Mouse (Mus musculus) heart, postnatal 0 days (tissue): Measurements from ENCODE around the gene Tspyl3.

Experiments used
- CTCF ChIP-seq: IDR thresholded peaks from 2 replicates; pipeline ENCODE4 v1.5.1; 2016; ENCODE audit warnings: antibody characterized with exemption, control low read depth, low read depth
- EP300 ChIP-seq: IDR thresholded peaks from 2 replicates; pipeline ENCODE4 v1.6.1; 2016; ENCODE audit warnings: antibody characterized with exemption, low read depth

DNA sequence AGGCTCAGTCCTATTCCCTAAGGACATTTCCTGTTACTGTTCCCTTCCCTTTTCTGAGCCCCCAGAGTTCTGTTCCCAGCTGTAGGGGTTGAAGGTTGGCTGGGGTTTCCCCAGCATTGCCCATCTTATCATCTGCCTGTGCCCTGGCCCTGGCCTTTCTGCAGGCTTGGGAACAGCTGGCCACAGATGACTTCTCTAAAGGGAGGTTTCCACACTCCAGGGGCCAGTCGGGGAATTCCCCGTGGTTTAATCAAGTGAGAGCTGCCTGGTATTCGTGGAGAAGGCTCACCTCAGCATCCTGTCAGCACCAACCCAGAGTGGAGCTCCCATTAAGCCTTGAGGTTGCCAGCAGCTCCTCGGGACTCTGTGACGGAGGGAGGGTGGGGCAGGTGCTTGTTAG lies 26.8 kb downstream of the Tspyl3 start:
- no peak for TF ChIP-seq CTCF
- no peak for TF ChIP-seq EP300
